19 mouse cellular contexts compared by ENCODE assay signal in the genomic region with DNA sequence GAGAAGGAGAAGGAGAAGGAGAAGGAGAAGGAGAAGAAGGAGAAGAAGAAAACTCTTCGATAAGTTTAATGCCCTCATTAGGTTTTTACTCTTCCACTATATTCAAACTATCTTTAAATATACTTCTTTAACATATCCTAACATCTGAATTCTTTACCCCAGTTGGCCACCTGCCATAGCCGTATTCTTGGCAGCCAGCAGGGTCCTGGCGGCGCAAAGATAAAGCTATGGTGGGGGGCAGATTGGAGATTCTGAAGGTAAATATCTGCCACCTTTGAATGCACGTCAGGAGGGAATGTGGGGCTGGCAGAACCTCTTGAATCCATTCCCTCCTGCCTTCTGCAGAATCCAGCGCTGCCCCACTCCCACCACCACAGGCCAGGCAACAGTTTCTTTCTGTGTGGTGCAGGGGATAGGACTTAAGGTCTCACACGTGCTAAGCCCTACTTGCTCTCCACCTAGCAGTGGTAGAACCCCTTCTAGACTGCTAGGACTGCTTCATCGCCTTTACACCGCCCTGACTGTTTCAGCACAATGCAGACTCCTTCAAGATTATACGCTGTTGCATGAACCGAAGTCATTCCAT. TPM values are rescaled to one million over a fixed set of nuclear protein-coding genes. Genes with fewer than 3 reads are reported as not detected.
"Had no signal": no experiment of that assay in that cellular context is flagged by ENCODE, and none has a peak within 500 bp of the region (broad histone marks: within the 10 kb centered on the region; RNA-seq: fewer than 3 reads in every experiment).

No protein-coding gene starts in this region.

- H3K9ac ChIP-seq: liver, embryonic 14.5 days; neural tube, embryonic 13.5 days had no signal

- H3K27ac ChIP-seq: kidney, postnatal 0 days; left cerebral cortex, adult 2 months; liver, embryonic 14.5 days; neural tube, embryonic 13.5 days had no signal

- H3K4me3 ChIP-seq: left cerebral cortex, adult 2 months; neural tube, embryonic 13.5 days had no signal

- H3K4me1 ChIP-seq: neural tube, embryonic 13.5 days had no signal

- H3K4me2 ChIP-seq: midbrain, embryonic 11.5 days; neural tube, embryonic 13.5 days had no signal

- H3K36me3 ChIP-seq: neural tube, embryonic 13.5 days had no signal

- H3K9me3 ChIP-seq: neural tube, embryonic 13.5 days had no signal

- H3K27me3 ChIP-seq: neural tube, embryonic 13.5 days had no signal

- DNase-seq: kidney, adult 8-10 months; lung, adult 2 months; retina, postnatal 1 day; thymus, adult 18-20 months; thymus, postnatal 14 days had no signal

- ATAC-seq: intestine, embryonic 16.5 days; midbrain, embryonic 16.5 days had no signal

RNA-seq across cellular contexts. Expression of a gene that starts 10.9 kb away (rescaled TPM):
- total RNA-seq: layer of hippocampus, adult 8-10 months; layer of hippocampus, postnatal 14 days; left cerebral cortex, adult 2 months; left cerebral cortex, postnatal 14 days; liver, adult 2 months; megakaryocyte, adult 5-6 weeks had no signal
- polyA plus RNA-seq: intestine, embryonic 16.5 days; large intestine, adult 2 months; limb, embryonic 11.5 days; liver, adult 2 months; liver, embryonic 14.5 days; lung, adult 2 months; midbrain, embryonic 11.5 days; midbrain, embryonic 16.5 days; neural tube, embryonic 13.5 days had no signal
